Mouse (Mus musculus): ENCODE data around the gene Ice2.

GRCm38 (mm10) chr9:69361951-69362445 lies 35.7 kb upstream of the Ice2 start:
- no peak for TF ChIP-seq CTCF (IDR thresholded peaks at IDR 0.05; ENCODE audit: borderline replicate concordance, insufficient read depth, low read depth, low read length)
- TF ChIP-seq POLR2A (IDR thresholded peaks at IDR 0.05; ENCODE audit: borderline replicate concordance, insufficient read depth, low read length): no peak
